Mouse (Mus musculus) lung, postnatal 4 days (tissue): ENCODE results near the gene Inha.
A peak's percentile ranks its signal among the peaks of the same experiment; 100 is the strongest.

Experiments
- DNase-seq, 2 experiments: peaks; one replicate each; pipeline ENCODE4 v3.0.0; 2021

The Inha gene

GRCm38 (mm10) chr1:75521321-75522031 lies 14.6 kb downstream of the Inha start, which contains the start of gene Stk11ip:
Stk11ip (plus strand) TSS chr1:75521529.
- peak; percentile 94 to 96 for DNase-seq

- peak; percentile 15 to 56 for DNase-seq
Measured at GRCm38 (mm10) chr1:75524679-75525078, 17.8 kb downstream of the Inha start.

- no peak for DNase-seq
Measured at GRCm38 (mm10) chr1:75530546-75530945, 23.7 kb downstream of the Inha start.

- no peak for DNase-seq
Measured at GRCm38 (mm10) chr1:75532280-75533172, 25.6 kb downstream of the Inha start.

DNA sequence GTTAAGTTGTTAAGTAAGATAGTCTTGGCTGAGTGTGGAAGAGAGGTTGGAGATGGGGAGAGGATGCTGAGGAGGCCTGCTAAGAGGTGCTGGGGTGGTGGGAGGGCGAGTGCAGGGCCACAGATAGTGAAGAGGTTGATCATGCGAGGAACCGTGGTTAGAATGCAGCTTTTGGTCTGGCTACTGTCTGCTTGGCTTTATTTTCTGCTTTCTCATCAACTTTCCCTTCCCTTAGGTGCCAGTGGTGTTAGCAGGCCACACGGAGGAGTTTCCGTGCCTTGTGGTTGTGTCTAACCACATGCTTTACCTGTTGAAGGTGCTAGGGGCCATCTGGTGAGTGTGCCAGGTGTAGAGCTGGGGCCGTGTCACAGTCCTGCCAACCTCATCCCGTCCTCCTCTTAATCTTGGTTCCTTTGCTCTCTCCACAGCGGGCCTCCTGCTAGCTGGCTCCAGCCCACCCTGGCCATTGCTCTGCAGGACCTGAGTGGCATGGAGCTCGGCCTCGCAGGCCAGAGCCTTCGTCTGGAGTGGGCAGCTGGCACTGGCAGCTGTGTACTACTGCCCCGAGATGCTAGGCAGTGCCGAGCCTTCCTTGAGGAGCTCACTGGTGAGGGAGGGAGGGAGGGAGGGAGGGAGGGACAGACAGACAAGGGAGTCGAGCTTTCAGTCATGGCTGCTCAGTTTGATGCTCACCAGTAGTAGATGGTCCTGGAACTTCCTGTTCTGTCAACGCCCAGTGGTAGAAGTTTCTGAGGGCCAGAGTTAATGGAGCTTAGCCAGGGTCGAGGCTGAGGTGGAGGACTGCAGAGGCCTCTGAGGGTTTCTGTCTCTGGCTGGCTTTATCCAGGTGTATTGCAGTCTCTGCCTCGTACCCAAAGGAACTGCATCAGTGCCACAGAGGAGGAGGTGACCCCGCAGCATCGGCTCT lies 26.7 kb downstream of the Inha start:
- DNase-seq: no peak

- no peak for DNase-seq
Measured at GRCm38 (mm10) chr1:75537587-75537986, 30.7 kb downstream of the Inha start.

DNA sequence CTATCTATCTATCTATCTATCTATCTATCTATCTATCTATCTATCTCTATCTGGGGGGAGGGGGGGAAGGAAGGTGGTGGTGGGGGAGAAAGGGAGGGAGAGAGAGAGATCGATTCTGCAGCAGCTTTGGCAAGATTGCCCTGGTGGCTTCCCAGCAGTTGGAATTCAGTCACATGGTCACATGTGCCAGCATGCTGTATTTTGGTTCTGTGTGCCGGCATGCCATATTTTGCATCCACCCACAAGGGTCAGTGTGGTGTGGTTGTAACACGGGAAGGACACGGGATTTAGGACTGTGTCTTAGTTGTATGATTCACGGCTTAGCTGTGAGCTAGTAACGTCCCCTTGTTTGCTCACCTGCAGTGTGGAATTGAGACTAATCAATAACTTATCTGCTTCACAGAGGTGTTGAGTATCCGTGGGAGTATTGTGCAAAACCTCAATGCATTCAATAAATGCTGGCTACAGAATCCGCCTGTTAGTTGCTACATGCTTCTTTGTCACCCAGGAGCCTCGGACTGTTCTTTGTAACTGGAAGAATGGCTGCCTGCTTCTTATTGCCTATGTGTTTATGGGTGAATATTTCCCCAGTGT lies 31.8 kb downstream of the Inha start:
- no peak for DNase-seq

DNA sequence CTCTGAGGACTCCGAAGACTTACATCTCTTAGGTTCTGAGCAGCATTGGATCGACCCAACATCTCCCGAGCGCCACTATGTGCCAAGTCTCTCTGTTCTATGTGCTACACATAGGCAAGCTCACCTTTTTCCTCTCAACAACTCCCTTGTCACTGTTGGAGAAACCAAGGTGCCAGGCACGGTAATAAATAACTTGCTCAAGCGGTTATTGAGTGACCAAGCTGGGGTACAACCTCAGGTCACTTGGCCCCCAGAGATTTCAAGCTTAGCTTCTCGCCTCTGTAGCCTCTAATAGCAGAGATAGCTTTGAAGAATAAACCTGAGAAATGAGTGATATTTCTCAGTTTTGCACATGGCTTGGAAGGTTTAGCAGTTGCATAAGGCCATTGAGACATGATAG lies 34.6 kb downstream of the Inha start:
- DNase-seq: peak in 1 of 2 experiments; percentile 5

DNA sequence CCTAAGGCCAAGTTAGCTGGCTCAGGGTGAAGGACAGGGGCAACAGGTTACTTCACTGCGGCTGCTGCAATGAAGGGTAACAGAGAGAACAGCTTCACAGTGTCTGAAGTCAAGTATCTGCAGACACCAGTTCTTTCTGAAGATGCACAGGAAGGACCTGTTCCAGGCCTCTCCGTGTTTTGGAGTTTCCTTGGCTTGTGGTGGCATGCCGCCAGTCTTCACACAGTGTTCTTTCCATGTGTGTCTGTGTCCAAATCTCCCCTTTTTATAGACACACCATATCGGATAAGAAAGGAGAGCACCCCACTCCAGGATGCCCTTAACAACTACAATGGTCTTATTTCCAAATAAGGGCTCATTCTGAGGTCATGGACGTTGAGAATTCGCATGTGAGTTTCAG lies 37.5 kb downstream of the Inha start:
- no peak for DNase-seq

- DNase-seq: peak; percentile 76 to 84
Measured at GRCm38 (mm10) chr1:75545965-75546956, 39.4 kb downstream of the Inha start, which contains the start of gene Slc4a3. Slc4a3 (plus strand) TSS chr1:75546266.

GRCm38 (mm10) chr1:75547351-75547750 lies 40.5 kb downstream of the Inha start:
- peak in 1 of 2 experiments; percentile 20 for DNase-seq

DNA sequence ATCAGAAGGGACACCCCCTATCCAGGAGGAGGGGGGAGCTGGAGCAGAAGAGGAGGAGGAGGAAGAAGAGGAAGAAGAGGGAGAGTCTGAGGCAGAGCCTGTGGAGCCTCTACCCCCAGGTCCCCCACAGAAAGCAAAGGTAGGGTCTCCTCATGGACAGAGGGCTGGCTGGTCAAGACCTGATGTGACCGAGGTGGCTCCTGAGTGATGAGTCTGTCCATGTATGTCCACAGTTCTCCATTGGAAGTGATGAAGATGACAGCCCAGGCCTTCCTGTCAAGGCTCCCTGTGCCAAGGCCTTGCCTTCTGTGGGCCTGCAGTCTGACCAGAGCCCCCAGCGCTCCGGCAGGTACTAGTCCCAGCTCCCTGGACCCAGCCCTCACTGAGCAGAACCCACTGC lies 41.2 kb downstream of the Inha start:
- DNase-seq: peak in 1 of 2 experiments; percentile 16

GRCm38 (mm10) chr1:75548871-75549270 lies 42.0 kb downstream of the Inha start:
- DNase-seq: peak in 1 of 2 experiments; percentile 18

- peak in 1 of 2 experiments; percentile 22 for DNase-seq
Measured at GRCm38 (mm10) chr1:75549289-75550279, 42.7 kb downstream of the Inha start.

DNA sequence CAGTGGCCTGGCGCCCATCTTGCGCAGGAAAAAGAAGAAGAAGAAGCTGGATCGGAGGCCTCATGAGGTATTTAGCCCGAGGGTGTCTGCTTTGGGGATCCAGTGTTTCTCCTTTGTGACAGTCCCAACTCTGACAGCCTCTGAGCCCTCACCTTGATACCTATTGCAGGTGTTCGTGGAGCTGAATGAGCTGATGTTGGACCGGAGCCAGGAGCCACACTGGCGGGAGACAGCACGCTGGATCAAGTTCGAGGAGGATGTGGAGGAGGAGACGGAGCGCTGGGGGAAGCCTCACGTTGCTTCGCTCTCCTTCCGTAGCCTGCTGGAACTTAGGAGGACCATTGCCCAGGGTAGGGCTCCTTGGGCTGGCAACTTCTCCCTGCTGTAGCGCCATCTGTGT lies 43.7 kb downstream of the Inha start:
- peak in 1 of 2 experiments; percentile 18 for DNase-seq

DNA sequence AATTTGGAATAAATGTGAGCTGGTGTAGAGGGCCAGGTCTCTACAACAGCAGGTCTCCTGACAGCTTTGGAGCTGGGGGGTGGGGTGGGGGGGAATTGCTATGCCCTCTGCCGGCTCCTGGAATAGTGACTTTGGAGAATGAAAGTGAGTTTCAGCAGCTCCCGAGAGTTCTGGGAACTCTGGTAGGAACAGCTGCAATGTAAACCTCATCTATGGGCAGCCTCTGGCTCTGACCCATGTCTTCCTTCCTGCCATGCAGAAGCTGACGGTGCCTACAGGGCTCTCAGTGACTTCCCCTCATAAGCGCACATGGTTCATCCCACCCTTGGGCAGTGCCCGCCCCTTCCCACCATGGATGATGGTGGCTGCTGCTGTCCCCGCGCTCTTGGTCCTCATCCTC lies 48.8 kb downstream of the Inha start:
- DNase-seq: peak in 1 of 2 experiments; percentile 14

DNA sequence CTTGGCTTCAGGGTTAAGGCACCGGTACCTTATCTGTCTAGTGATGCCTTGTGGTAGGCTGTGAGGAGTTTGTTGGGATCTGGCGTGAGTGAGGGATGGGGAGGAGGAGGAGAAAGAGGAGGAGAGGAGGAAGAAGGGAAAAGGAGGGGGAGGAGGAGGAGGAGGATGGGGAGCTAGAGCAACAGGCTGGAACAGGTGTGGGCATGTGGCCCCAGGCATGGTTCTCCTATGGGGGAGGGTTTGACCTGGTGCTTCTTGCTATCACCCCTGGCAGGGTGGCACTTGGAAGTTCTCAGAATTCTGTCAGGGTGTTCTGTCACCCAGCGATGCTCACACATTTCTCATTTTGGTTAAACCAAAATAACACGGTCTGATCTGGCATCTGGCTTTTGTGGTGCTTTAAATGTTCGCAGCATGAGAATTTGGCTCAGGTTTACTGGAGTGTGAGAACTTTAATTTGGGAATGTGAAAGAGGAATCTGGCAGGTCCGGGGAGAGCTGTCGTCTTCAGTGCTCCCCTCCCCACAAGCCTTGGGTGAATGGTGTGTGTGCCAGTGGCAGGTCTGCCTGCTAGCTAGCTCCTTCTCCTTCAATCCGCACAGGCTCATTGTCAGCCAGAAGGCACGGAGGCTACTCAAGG lies 49.4 kb downstream of the Inha start:
- DNase-seq: peak in 1 of 2 experiments; percentile 10

GRCm38 (mm10) chr1:75557041-75557440 lies 50.2 kb downstream of the Inha start:
- DNase-seq: peak in 1 of 2 experiments; percentile 11
